Mouse (Mus musculus) heart, postnatal 4 days (tissue): Measurements from ENCODE around the gene Slc15a1. TPM values are rescaled to one million over a fixed set of nuclear protein-coding genes. Genes with fewer than 3 reads are reported as not detected.

Experiments
- DNase-seq: peaks from one replicate; pipeline ENCODE4 v3.0.0; 2021
- total RNA-seq, 2 experiments: library from RNA; stranded (reverse); gene quantifications; 2 replicates each; pipeline ENCODE4 v1.2.3; 2021

Slc15a1 gene
- total RNA-seq, 2 experiments from 2014 or later = 0.12 TPM; not detected in 1

- no peak for DNase-seq
These were observed 12.7 kb downstream of the Slc15a1 start for GRCm38 (mm10) chr14:121492328-121492727.

GRCm38 (mm10) chr14:121485722-121486121, 19.3 kb downstream of the Slc15a1 start:
- no peak for DNase-seq

- DNase-seq = no peak
These were observed 20.6 kb downstream of the Slc15a1 start for GRCm38 (mm10) chr14:121484436-121484835.

GRCm38 (mm10) chr14:121482181-121482580, 22.9 kb downstream of the Slc15a1 start:
- DNase-seq = no peak

- no peak for DNase-seq
These were observed 23.5 kb downstream of the Slc15a1 start for GRCm38 (mm10) chr14:121481591-121481990.

GRCm38 (mm10) chr14:121479096-121479495, 26.0 kb downstream of the Slc15a1 start:
- no peak for DNase-seq

GRCm38 (mm10) chr14:121477925-121478693, 26.9 kb downstream of the Slc15a1 start:
- DNase-seq = no peak

GRCm38 (mm10) chr14:121473869-121474268, 31.2 kb downstream of the Slc15a1 start:
- DNase-seq = no peak

- no peak for DNase-seq
These were observed 33.4 kb downstream of the Slc15a1 start for GRCm38 (mm10) chr14:121471545-121472121.

GRCm38 (mm10) chr14:121469601-121470000, 35.5 kb downstream of the Slc15a1 start:
- no peak for DNase-seq

GRCm38 (mm10) chr14:121467646-121468045, 37.4 kb downstream of the Slc15a1 start:
- DNase-seq = no peak

GRCm38 (mm10) chr14:121466501-121466900, 38.6 kb downstream of the Slc15a1 start:
- DNase-seq = no peak

GRCm38 (mm10) chr14:121464318-121464717, 40.7 kb downstream of the Slc15a1 start:
- no peak for DNase-seq

- DNase-seq = no peak
These were observed 42.3 kb downstream of the Slc15a1 start for GRCm38 (mm10) chr14:121462756-121463155.

GRCm38 (mm10) chr14:121460966-121461365, 44.1 kb downstream of the Slc15a1 start:
- DNase-seq = no peak

- no peak for DNase-seq
These were observed 46.5 kb downstream of the Slc15a1 start for GRCm38 (mm10) chr14:121458521-121458920.

- no peak for DNase-seq
These were observed 47.5 kb downstream of the Slc15a1 start for GRCm38 (mm10) chr14:121457536-121457935.

- no peak for DNase-seq
These were observed 48.4 kb downstream of the Slc15a1 start for GRCm38 (mm10) chr14:121456416-121457285.

- no peak for DNase-seq
These were observed 49.1 kb downstream of the Slc15a1 start for GRCm38 (mm10) chr14:121455976-121456375.

GRCm38 (mm10) chr14:121455527-121455926, 49.5 kb downstream of the Slc15a1 start:
- peak; percentile 71 for DNase-seq

GRCm38 (mm10) chr14:121453130-121453529, 51.9 kb downstream of the Slc15a1 start:
- no peak for DNase-seq

- DNase-seq = no peak
These were observed 52.8 kb downstream of the Slc15a1 start for GRCm38 (mm10) chr14:121452227-121452626.

- DNase-seq = no peak
These were observed 53.5 kb downstream of the Slc15a1 start for GRCm38 (mm10) chr14:121451424-121452029.
